Mouse (Mus musculus): ENCODE data around the gene 1700017B05Rik. TPM values are rescaled to one million over a fixed set of nuclear protein-coding genes. Genes with fewer than 3 reads are reported as not detected.
A peak's percentile ranks its signal among the peaks of the same experiment; 100 is the strongest.

Gene 1700017B05Rik
- polyA plus RNA-seq, 1 experiment from 2014 or later: 3.0 TPM

- no peak for ATAC-seq (ENCODE audit: low read depth)
- Histone ChIP-seq H3K27ac (ENCODE audit: low read depth, low read length) (no peak overlapping the region), H3K4me2 (ENCODE audit: low read depth, low read length) (no peak overlapping the region), H3K9ac (replicated peaks; ENCODE audit: low read depth, low read length) (no peak overlapping the region), H3K4me3 (ENCODE audit: low read depth, low read length) (no peak overlapping the region), H3K4me1 (ENCODE audit: control insufficient read depth, insufficient read depth, low read length) (no peaks in the 10 kb centered on the region), H3K36me3 (ENCODE audit: control insufficient read depth, insufficient read depth, low read length) (no peaks in the 10 kb centered on the region), H3K27me3 (ENCODE audit: control insufficient read depth, insufficient read depth, low read length) (no peaks in the 10 kb centered on the region), H3K9me3 (ENCODE audit: control insufficient read depth, low read length) (no peaks in the 10 kb centered on the region)
- 92% methylated on average over 2 of the region's 2 CpGs for WGBS
Observed at GRCm38 (mm10) chr9:57297938-57298337, 35.5 kb upstream of the 1700017B05Rik start.

- H3K9ac ChIP-seq (replicated peaks; ENCODE audit: low read depth, low read length): no peak overlapping the region
- 72% methylated on average over 8 of the region's 8 CpGs for WGBS
- ATAC-seq (ENCODE audit: low read depth): no peak
Observed at GRCm38 (mm10) chr9:57296277-57296676, 33.9 kb upstream of the 1700017B05Rik start.

GRCm38 (mm10) chr9:57295666-57296065 lies 33.3 kb upstream of the 1700017B05Rik start:
- Histone ChIP-seq H3K36me3 (ENCODE audit: control insufficient read depth, insufficient read depth, low read length) (no peaks in the 10 kb centered on the region), H3K27ac (ENCODE audit: low read depth, low read length) (no peak overlapping the region), H3K9ac (replicated peaks; ENCODE audit: low read depth, low read length) (no peak overlapping the region), H3K4me2 (ENCODE audit: low read depth, low read length) (no peak overlapping the region), H3K4me3 (ENCODE audit: low read depth, low read length) (no peak overlapping the region), H3K4me1 (ENCODE audit: control insufficient read depth, insufficient read depth, low read length) (no peaks in the 10 kb centered on the region), H3K27me3 (ENCODE audit: control insufficient read depth, insufficient read depth, low read length) (no peaks in the 10 kb centered on the region), H3K9me3 (ENCODE audit: control insufficient read depth, low read length) (no peaks in the 10 kb centered on the region)
- no peak for ATAC-seq (ENCODE audit: low read depth)
- 85% methylated on average over 3 of the region's 3 CpGs for WGBS

More at GRCm38 (mm10) chr9:57296277-57296676, 33.9 kb upstream of the 1700017B05Rik start:
- H3K4me2 ChIP-seq (ENCODE audit: low read depth, low read length): no peak overlapping the region
- no peaks in the 10 kb centered on the region for H3K36me3 ChIP-seq (ENCODE audit: control insufficient read depth, insufficient read depth, low read length)
- H3K4me3 ChIP-seq (ENCODE audit: low read depth, low read length): no peak overlapping the region
- no peak overlapping the region for H3K27ac ChIP-seq (ENCODE audit: low read depth, low read length)
- no peaks in the 10 kb centered on the region for H3K4me1 ChIP-seq (ENCODE audit: control insufficient read depth, insufficient read depth, low read length)
- no peaks in the 10 kb centered on the region for H3K9me3 ChIP-seq (ENCODE audit: control insufficient read depth, low read length)
- no peaks in the 10 kb centered on the region for H3K27me3 ChIP-seq (ENCODE audit: control insufficient read depth, insufficient read depth, low read length)

- Histone ChIP-seq H3K27ac (ENCODE audit: low read depth, low read length) (no peak overlapping the region), H3K4me3 (ENCODE audit: low read depth, low read length) (no peak overlapping the region), H3K9me3 (ENCODE audit: control insufficient read depth, low read length) (no peaks in the 10 kb centered on the region), H3K9ac (replicated peaks; ENCODE audit: low read depth, low read length) (no peak overlapping the region), H3K36me3 (ENCODE audit: control insufficient read depth, insufficient read depth, low read length) (no peaks in the 10 kb centered on the region), H3K27me3 (ENCODE audit: control insufficient read depth, insufficient read depth, low read length) (no peaks in the 10 kb centered on the region), H3K4me2 (ENCODE audit: low read depth, low read length) (no peak overlapping the region), H3K4me1 (ENCODE audit: control insufficient read depth, insufficient read depth, low read length) (no peaks in the 10 kb centered on the region)
- no peak for ATAC-seq (ENCODE audit: low read depth)
- 83% methylated on average over 3 of the region's 3 CpGs for WGBS
Observed at GRCm38 (mm10) chr9:57294905-57295304, 32.5 kb upstream of the 1700017B05Rik start.

- H3K4me3 ChIP-seq (ENCODE audit: low read depth, low read length): no peak overlapping the region
- no peak for ATAC-seq (ENCODE audit: low read depth)
- no peaks in the 10 kb centered on the region for H3K9me3 ChIP-seq (ENCODE audit: control insufficient read depth, low read length)
- no peak overlapping the region for H3K27ac ChIP-seq (ENCODE audit: low read depth, low read length)
- no peak overlapping the region for H3K9ac ChIP-seq (replicated peaks; ENCODE audit: low read depth, low read length)
- no peaks in the 10 kb centered on the region for H3K4me1 ChIP-seq (ENCODE audit: control insufficient read depth, insufficient read depth, low read length)
- no peak overlapping the region for H3K4me2 ChIP-seq (ENCODE audit: low read depth, low read length)
- WGBS: 86% methylated on average over 6 of the region's 6 CpGs
- H3K27me3 ChIP-seq (ENCODE audit: control insufficient read depth, insufficient read depth, low read length): no peaks in the 10 kb centered on the region
- no peaks in the 10 kb centered on the region for H3K36me3 ChIP-seq (ENCODE audit: control insufficient read depth, insufficient read depth, low read length)
Observed at GRCm38 (mm10) chr9:57287183-57287582, 24.8 kb upstream of the 1700017B05Rik start.

- Histone ChIP-seq H3K4me2 (ENCODE audit: low read depth, low read length) (no peak overlapping the region), H3K9ac (replicated peaks; ENCODE audit: low read depth, low read length) (no peak overlapping the region), H3K4me1 (ENCODE audit: control insufficient read depth, insufficient read depth, low read length) (no peaks in the 10 kb centered on the region), H3K36me3 (ENCODE audit: control insufficient read depth, insufficient read depth, low read length) (no peaks in the 10 kb centered on the region), H3K27me3 (ENCODE audit: control insufficient read depth, insufficient read depth, low read length) (no peaks in the 10 kb centered on the region), H3K27ac (ENCODE audit: low read depth, low read length) (no peak overlapping the region), H3K9me3 (ENCODE audit: control insufficient read depth, low read length) (no peaks in the 10 kb centered on the region), H3K4me3 (ENCODE audit: low read depth, low read length) (no peak overlapping the region)
- no peak for ATAC-seq (ENCODE audit: low read depth)
- 55% methylated on average over 4 of the region's 4 CpGs for WGBS
Observed at GRCm38 (mm10) chr9:57283311-57283710, 20.9 kb upstream of the 1700017B05Rik start.

- no peak for ATAC-seq (ENCODE audit: low read depth)
- Histone ChIP-seq H3K27ac (ENCODE audit: low read depth, low read length) (no peak overlapping the region), H3K4me2 (ENCODE audit: low read depth, low read length) (no peak overlapping the region), H3K36me3 (ENCODE audit: control insufficient read depth, insufficient read depth, low read length) (no peaks in the 10 kb centered on the region), H3K4me3 (ENCODE audit: low read depth, low read length) (no peak overlapping the region), H3K9me3 (ENCODE audit: control insufficient read depth, low read length) (no peaks in the 10 kb centered on the region), H3K27me3 (ENCODE audit: control insufficient read depth, insufficient read depth, low read length) (no peaks in the 10 kb centered on the region), H3K4me1 (ENCODE audit: control insufficient read depth, insufficient read depth, low read length) (no peaks in the 10 kb centered on the region), H3K9ac (replicated peaks; ENCODE audit: low read depth, low read length) (no peak overlapping the region)
- 89% methylated on average over 3 of the region's 3 CpGs for WGBS
Observed at GRCm38 (mm10) chr9:57282686-57283085, 20.3 kb upstream of the 1700017B05Rik start.

GRCm38 (mm10) chr9:57281549-57281948 lies 19.1 kb upstream of the 1700017B05Rik start:
- Histone ChIP-seq H3K4me2 (ENCODE audit: low read depth, low read length) (peak overlapping the region; percentile 17; the same call in 1 of the 2 replicates), H3K36me3 (ENCODE audit: control insufficient read depth, insufficient read depth, low read length) (no peaks in the 10 kb centered on the region), H3K9ac (replicated peaks; ENCODE audit: low read depth, low read length) (no peak overlapping the region), H3K9me3 (ENCODE audit: control insufficient read depth, low read length) (no peaks in the 10 kb centered on the region), H3K4me3 (ENCODE audit: low read depth, low read length) (peak overlapping the region; percentile 2; the same call in 1 of the 2 replicates), H3K27ac (ENCODE audit: low read depth, low read length) (no peak overlapping the region), H3K4me1 (ENCODE audit: control insufficient read depth, insufficient read depth, low read length) (no peaks in the 10 kb centered on the region), H3K27me3 (ENCODE audit: control insufficient read depth, insufficient read depth, low read length) (no peaks in the 10 kb centered on the region)
- 16% methylated on average over 20 of the region's 20 CpGs for WGBS
- 0 out of 2 replicates have a peak, but pooled peaks have one; percentile 44 for ATAC-seq (ENCODE audit: low read depth)

GRCm38 (mm10) chr9:57279441-57279840 lies 17.0 kb upstream of the 1700017B05Rik start:
- H3K4me2 ChIP-seq (ENCODE audit: low read depth, low read length): no peak overlapping the region
- no peaks in the 10 kb centered on the region for H3K9me3 ChIP-seq (ENCODE audit: control insufficient read depth, low read length)
- no peak overlapping the region for H3K9ac ChIP-seq (replicated peaks; ENCODE audit: low read depth, low read length)
- H3K27me3 ChIP-seq (ENCODE audit: control insufficient read depth, insufficient read depth, low read length): no peaks in the 10 kb centered on the region
- 65% methylated on average over 4 of the region's 4 CpGs for WGBS
- no peaks in the 10 kb centered on the region for H3K36me3 ChIP-seq (ENCODE audit: control insufficient read depth, insufficient read depth, low read length)
- H3K4me1 ChIP-seq (ENCODE audit: control insufficient read depth, insufficient read depth, low read length): no peaks in the 10 kb centered on the region
- ATAC-seq (ENCODE audit: low read depth): no peak
- no peak overlapping the region for H3K27ac ChIP-seq (ENCODE audit: low read depth, low read length)
- H3K4me3 ChIP-seq (ENCODE audit: low read depth, low read length): no peak overlapping the region
